Mouse (Mus musculus) CH12.LX (cell line): ENCODE results near the gene Gm20517. TPM values are rescaled to one million over a fixed set of nuclear protein-coding genes. Genes with fewer than 3 reads are reported as not detected.

Experiments
- DNase-seq: peaks from one replicate; pipeline ENCODE4 v3.0.0-alpha.2; 2013; ENCODE audit errors: extremely low read depth
- H3K27ac ChIP-seq: 2 replicates; pipeline ENCODE4 v1.5.1; 2012; ENCODE audit warnings: low read depth, mild to moderate bottlenecking, control low read depth, moderate library complexity; ENCODE audit not compliant: insufficient read depth
- H3K27me3 ChIP-seq: replicated peaks from 2 replicates; pipeline ENCODE3; 2012; ENCODE audit warnings: inconsistent platforms
- H3K36me3 ChIP-seq, 2 experiments: replicated peaks in 1 of 2; 2 replicates each; pipeline versions ENCODE3 to v1.6.1; 2012; ENCODE audit warnings: inconsistent platforms in 1 of 2, low read length in 1 of 2, mild to moderate bottlenecking in 1 of 2, mixed read lengths in 1 of 2, moderate library complexity in 1 of 2; ENCODE audit not compliant: control insufficient read depth in 1 of 2, insufficient read depth in 1 of 2
- H3K4me1 ChIP-seq, 2 experiments: 2 replicates each; pipeline ENCODE4 v1.6.1; 2012; ENCODE audit warnings: inconsistent platforms in 1 of 2, moderate library complexity in 1 of 2; ENCODE audit not compliant: insufficient read depth in 2 of 2, control insufficient read depth in 1 of 2
- H3K4me2 ChIP-seq: 2 replicates; pipeline ENCODE4 v1.6.1; 2012; ENCODE audit warnings: low read depth, mild to moderate bottlenecking, control low read depth; ENCODE audit not compliant: poor library complexity, insufficient read depth, severe bottlenecking
- H3K4me3 ChIP-seq, 3 experiments: fragments of 150-350 bp in 1 of 3; sonication (generic) in 1 of 3; replicated peaks in 1 of 3; 2 replicates each; pipeline versions ENCODE3 to v1.5.1; 2011 to 2012; ENCODE audit warnings: low read depth in 2 of 3, low read length in 2 of 3, mild to moderate bottlenecking in 2 of 3, moderate library complexity in 2 of 3, control low read depth in 1 of 3, improper control_type of control experiment in 1 of 3, inconsistent platforms in 1 of 3, mixed read lengths in 1 of 3; ENCODE audit not compliant: poor library complexity in 1 of 3
- H3K79me2 ChIP-seq: replicated peaks from 2 replicates; pipeline ENCODE4 v1.6.1; 2012; ENCODE audit warnings: mild to moderate bottlenecking, moderate library complexity; ENCODE audit not compliant: control insufficient read depth, poor library complexity, insufficient read depth, severe bottlenecking; ENCODE audit errors: extremely low read depth
- H3K9ac ChIP-seq: 2 replicates; pipeline ENCODE4 v1.6.1; 2012; ENCODE audit warnings: low read depth, mild to moderate bottlenecking, control low read depth, moderate library complexity; ENCODE audit not compliant: insufficient read depth
- H3K9me3 ChIP-seq: replicated peaks from 2 replicates; pipeline ENCODE3; 2012; ENCODE audit warnings: low read length, inconsistent platforms, mixed read lengths
- BHLHE40 ChIP-seq: IDR thresholded peaks from 2 replicates; pipeline ENCODE4 v1.6.1; 2011; ENCODE audit warnings: mild to moderate bottlenecking, low read depth, low read length, improper control_type of control experiment
- E2F4 ChIP-seq: IDR thresholded peaks from 2 replicates; pipeline ENCODE4 v1.6.1; 2011; ENCODE audit warnings: low read depth, low read length, improper control_type of control experiment; ENCODE audit not compliant: insufficient replicate concordance
- ELF1 ChIP-seq: IDR thresholded peaks from 2 replicates; pipeline ENCODE4 v1.6.1; 2014; ENCODE audit warnings: low read depth, mild to moderate bottlenecking, inconsistent platforms, low read length, improper control_type of control experiment
- EP300 ChIP-seq: IDR thresholded peaks from 2 replicates; pipeline ENCODE4 v1.6.1; 2011; ENCODE audit warnings: low read length, improper control_type of control experiment
- GABPA ChIP-seq: IDR thresholded peaks from 2 replicates; pipeline ENCODE4 v1.6.1; 2012; ENCODE audit warnings: low read depth, low read length, improper control_type of control experiment, inconsistent platforms; ENCODE audit not compliant: insufficient replicate concordance
- HCFC1 ChIP-seq: IDR thresholded peaks from 2 replicates; pipeline ENCODE4 v1.6.1; 2012; ENCODE audit warnings: low read depth, mild to moderate bottlenecking, inconsistent platforms, low read length, improper control_type of control experiment
- IRF4 ChIP-seq: IDR thresholded peaks from 2 replicates; pipeline ENCODE4 v1.6.1; 2014; ENCODE audit warnings: low read depth, mild to moderate bottlenecking, inconsistent platforms, low read length, improper control_type of control experiment
- JUND ChIP-seq: conservative IDR thresholded peaks from 2 replicates; pipeline ENCODE4 v1.6.1; 2011; ENCODE audit warnings: low read depth, low read length, improper control_type of control experiment
- KAT2A ChIP-seq: IDR thresholded peaks from 2 replicates; pipeline ENCODE4 v1.6.1; 2012; ENCODE audit warnings: low read length, improper control_type of control experiment, inconsistent platforms; ENCODE audit not compliant: insufficient replicate concordance
- MEF2A ChIP-seq: IDR thresholded peaks from 2 replicates; pipeline ENCODE4 v1.6.1; 2014; ENCODE audit warnings: low read depth, mild to moderate bottlenecking, inconsistent platforms, low read length, improper control_type of control experiment, borderline replicate concordance
- MXI1 ChIP-seq: IDR thresholded peaks from 2 replicates; pipeline ENCODE4 v1.6.1; 2011; ENCODE audit warnings: mild to moderate bottlenecking, low read depth, low read length, improper control_type of control experiment
- NELFE ChIP-seq: IDR thresholded peaks from 2 replicates; pipeline ENCODE4 v1.6.1; 2011; ENCODE audit warnings: low read depth, low read length, improper control_type of control experiment
- NRF1 ChIP-seq: IDR thresholded peaks from 2 replicates; pipeline ENCODE4 v1.6.1; 2014; ENCODE audit warnings: low read depth, mild to moderate bottlenecking, inconsistent platforms, low read length, improper control_type of control experiment, moderate library complexity
- POLR2A ChIP-seq: IDR thresholded peaks from 2 replicates; pipeline ENCODE4 v1.6.1; 2011; ENCODE audit warnings: low read depth, mild to moderate bottlenecking, improper control_type of control experiment, low read length
- SIN3A ChIP-seq: IDR thresholded peaks from 2 replicates; pipeline ENCODE4 v1.6.1; 2012; ENCODE audit warnings: low read length, improper control_type of control experiment, inconsistent platforms
- TBP ChIP-seq: conservative IDR thresholded peaks from 2 replicates; pipeline ENCODE4 v1.6.1; 2011; ENCODE audit warnings: low read depth, low read length, improper control_type of control experiment
- TCF12 ChIP-seq: IDR thresholded peaks from 2 replicates; pipeline ENCODE4 v1.6.1; 2014; ENCODE audit warnings: low read depth, mild to moderate bottlenecking, inconsistent platforms, low read length, improper control_type of control experiment
- UBTF ChIP-seq: IDR thresholded peaks from 2 replicates; pipeline ENCODE4 v1.6.1; 2012; ENCODE audit warnings: low read depth, mild to moderate bottlenecking, inconsistent platforms, low read length, improper control_type of control experiment, moderate library complexity
- ZC3H11A ChIP-seq: IDR thresholded peaks from 2 replicates; pipeline ENCODE4 v1.6.1; 2012; ENCODE audit warnings: low read depth, mild to moderate bottlenecking, inconsistent platforms, low read length, improper control_type of control experiment
- ZMIZ1 ChIP-seq: IDR thresholded peaks from 2 replicates; pipeline ENCODE4 v1.6.1; 2012; ENCODE audit warnings: low read depth, mild to moderate bottlenecking, inconsistent platforms, low read length, improper control_type of control experiment
- dilution Hi-C: fragments of 300-500 bp; cut with MboI; formaldehyde crosslinking; loops from 2 replicates; pipeline ENCODE4 v1.14.3; 2020; ENCODE audit warnings: low sequenced_read_pairs; ENCODE audit not compliant: extremely low pct_unique_long_range_greater_than_20kb, extremely low pct_ligation_motif_present
- in situ Hi-C: fragments of 300-500 bp; cut with MboI; formaldehyde crosslinking; loops from 3 replicates; pipeline ENCODE4 v1.14.3; 2019; ENCODE audit warnings: low sequenced_read_pairs, low pct_ligation_motif_present, low pct_unique_long_range_greater_than_20kb, mixed read lengths
- polyA plus RNA-seq: library from polyadenylated mRNA; unstranded; fragments of >175 nt; gene quantifications from 2 replicates; pipeline ENCODE4 v1.2.1, GENCODE M21; 2012; ENCODE audit warnings: low read depth; ENCODE audit not compliant: insufficient read length
- total RNA-seq, 2 experiments: library from RNA; depleted of rRNA; stranded (reverse); fragments of 300-350 nt in 1 of 2; fragments of >200 nt in 1 of 2; gene quantifications; 2 replicates each; pipeline ENCODE4 v1.2.3; 2012 to 2014

Gm20517 gene
- total and polyA plus RNA-seq, 3 experiments, result 1.1 to 1.8 (median 1.8) TPM

- Histone ChIP-seq H3K4me2 (no peak overlapping the region), H3K36me3 (peaks cover 0 to 6% of the 10 kb centered on the region in 2 experiments), H3K4me3 (no peak overlapping the region), H3K9ac (no peak overlapping the region), H3K4me1 (peaks cover 13 to 22% of the 10 kb centered on the region in 2 experiments), H3K79me2 (peaks cover 10% of the 10 kb centered on the region; the same call in 1 of the 2 replicates), H3K27me3 (peaks cover 3% of the 10 kb centered on the region), H3K9me3 (no peaks in the 10 kb centered on the region), H3K27ac (no peak overlapping the region)
- in situ Hi-C loops (no loop called here), dilution Hi-C loops (no loop called here)
- DNase-seq, result no peak
- no peak for TF ChIP-seq MXI1
- no peak for TF ChIP-seq EP300
- TF ChIP-seq E2F4, result no peak
Measured at GRCm38 (mm10) chr17:47591073-47591472, 20.3 kb upstream of the Gm20517 start.

- peaks cover 13 to 35% of the 10 kb centered on the region in 2 experiments for H3K4me1 ChIP-seq
- TF ChIP-seq JUND (no peak), NRF1 (peak; percentile 45; the same call in 1 of the 2 replicates), GABPA (no peak), IRF4 (no peak), MXI1 (peak; percentile 82; the same call in 1 of the 2 replicates), KAT2A (no peak), BHLHE40 (0 out of 2 replicates have a peak, but pooled peaks have one; percentile 7), POLR2A (peak; percentile 83), ELF1 (peak; percentile 88), SIN3A (peak; percentile 46; the same call in 1 of the 2 replicates), TCF12 (peak; percentile 64; the same call in 1 of the 2 replicates), E2F4 (no peak), HCFC1 (peak; percentile 51), MEF2A (peak; percentile 46; the same call in 1 of the 2 replicates), UBTF (no peak), NELFE (peak; percentile 80), ZC3H11A (no peak), ZMIZ1 (no peak), TBP (peak; percentile 45; the same call in 1 of the 2 replicates)
- dilution Hi-C loops, result no loop called here
Measured at GRCm38 (mm10) chr17:47593215-47593853, 18.1 kb upstream of the Gm20517 start.

More at GRCm38 (mm10) chr17:47593215-47593853, 18.1 kb upstream of the Gm20517 start:
- in situ Hi-C loops, result no loop called here
- Histone ChIP-seq H3K9ac (peak overlapping the region; percentile 70), H3K79me2 (peaks cover 10% of the 10 kb centered on the region; the same call in 1 of the 2 replicates), H3K4me3 (peak overlapping the region; percentile 64 to 89 (median 84)), H3K9me3 (no peaks in the 10 kb centered on the region), H3K27ac (no peak overlapping the region; the same call in 1 of the 2 replicates), H3K27me3 (peaks cover 3% of the 10 kb centered on the region), H3K36me3 (peaks cover 6 to 28% of the 10 kb centered on the region in 2 experiments), H3K4me2 (peak overlapping the region; percentile 82)
- DNase-seq, result peak; percentile 93
